Mouse (Mus musculus) bone marrow, adult 2 months (tissue): Measurements from ENCODE around the gene Rdh13. TPM values are rescaled to one million over a fixed set of nuclear protein-coding genes. Genes with fewer than 3 reads are reported as not detected.

Experiments
- H3K27ac ChIP-seq: fragments of 200-500 bp; 2 replicates; pipeline ENCODE4 v1.5.1; 2012; ENCODE audit warnings: low read depth, mild to moderate bottlenecking, control low read depth, inconsistent platforms, low read length; ENCODE audit not compliant: control insufficient read depth, poor library complexity, insufficient read depth
- H3K4me1 ChIP-seq: fragments of 200-500 bp; 2 replicates; pipeline ENCODE4 v1.6.1; 2011; ENCODE audit warnings: low read length; ENCODE audit not compliant: control insufficient read depth, insufficient read depth
- H3K4me3 ChIP-seq: fragments of 200-500 bp; replicated peaks from 2 replicates; pipeline ENCODE3; 2011; ENCODE audit warnings: mild to moderate bottlenecking, low read depth, low read length, control low read depth; ENCODE audit not compliant: control insufficient read depth
- CTCF ChIP-seq: fragments of 200-500 bp; IDR thresholded peaks from 2 replicates; pipeline ENCODE4 v1.5.1; 2011; ENCODE audit warnings: low read length, control low read depth; ENCODE audit not compliant: control insufficient read depth, insufficient read depth
- POLR2A ChIP-seq: fragments of 200-500 bp; IDR thresholded peaks from 2 replicates; pipeline ENCODE4 v1.6.1; 2011; ENCODE audit warnings: low read depth, mild to moderate bottlenecking, control low read depth, low read length, borderline replicate concordance; ENCODE audit not compliant: control insufficient read depth
- WGBS: fragments of 180-500 bp; shearing (Covaris S2); methylation state at CpG from one replicate; pipeline ENCODE4 v1.1.7; 2018; 5-methylcytosine and 5-hydroxymethylcytosine counted together
- polyA plus RNA-seq: library from polyadenylated mRNA; stranded (reverse); fragments of >200 nt; gene quantifications from 2 replicates; pipeline ENCODE4 v1.2.4, GENCODE M21; 2011; ENCODE audit warnings: low replicate concordance; ENCODE audit not compliant: missing spikeins, insufficient read depth, insufficient read length

Gene Rdh13
- 3.6 and 6.9 TPM in 2 replicates for polyA plus RNA-seq

- Histone ChIP-seq H3K4me1 (no peaks in the 10 kb centered on the region; the same call in 1 of the 2 replicates), H3K27ac (no peak within 1 kb of the TSS), H3K4me3 (peak within 1 kb of the TSS; percentile 90)
- TF ChIP-seq CTCF: no peak
- TF ChIP-seq POLR2A: no peak
- WGBS: 1% methylated on average over 35 of the region's 35 CpGs
These were observed at the start of gene Rdh13 for GRCm38 (mm10) chr7:4445216-4445791. Rdh13 (minus strand) TSS chr7:4445649.

GRCm38 (mm10) chr7:4493991-4494390 is 48.5 kb upstream of the Rdh13 start:
- 24% methylated on average over 1 of the region's 1 CpGs for WGBS
- H3K4me3 ChIP-seq: no peak overlapping the region
- no peak overlapping the region for H3K27ac ChIP-seq
- TF ChIP-seq POLR2A: no peak
- no peak for TF ChIP-seq CTCF
- peaks cover 4% of the 10 kb centered on the region; the same call in 1 of the 2 replicates for H3K4me1 ChIP-seq

GRCm38 (mm10) chr7:4492284-4493224 is 47.1 kb upstream of the Rdh13 start:
- no peak overlapping the region for H3K4me3 ChIP-seq
- H3K27ac ChIP-seq: peak overlapping the region; percentile 58
- TF ChIP-seq POLR2A (no peak), CTCF (no peak)
- H3K4me1 ChIP-seq: peaks cover 4% of the 10 kb centered on the region; the same call in 1 of the 2 replicates
- WGBS: 30% methylated on average over 13 of the region's 13 CpGs

GRCm38 (mm10) chr7:4491308-4491707 is 45.9 kb upstream of the Rdh13 start:
- Histone ChIP-seq H3K4me1 (peaks cover 4% of the 10 kb centered on the region; the same call in 1 of the 2 replicates), H3K4me3 (no peak overlapping the region), H3K27ac (no peak overlapping the region)
- 41% methylated on average over 6 of the region's 6 CpGs for WGBS
- TF ChIP-seq POLR2A: no peak
- no peak for TF ChIP-seq CTCF

GRCm38 (mm10) chr7:4482281-4482680 is 36.8 kb upstream of the Rdh13 start:
- Histone ChIP-seq H3K27ac (no peak overlapping the region), H3K4me3 (no peak overlapping the region), H3K4me1 (no peaks in the 10 kb centered on the region)
- 86% methylated on average over 12 of the region's 12 CpGs for WGBS
- no peak for TF ChIP-seq POLR2A
- TF ChIP-seq CTCF: no peak

- Histone ChIP-seq H3K4me3 (no peak overlapping the region), H3K27ac (no peak overlapping the region), H3K4me1 (no peaks in the 10 kb centered on the region)
- 43% methylated on average over 6 of the region's 6 CpGs for WGBS
- TF ChIP-seq CTCF (peak; percentile 65), POLR2A (no peak)
These were observed 34.2 kb upstream of the Rdh13 start for GRCm38 (mm10) chr7:4479674-4480073.

GRCm38 (mm10) chr7:4478796-4479291 is 33.4 kb upstream of the Rdh13 start:
- TF ChIP-seq CTCF (no peak), POLR2A (no peak)
- WGBS: 32% methylated on average over 16 of the region's 16 CpGs
- H3K4me1 ChIP-seq: no peaks in the 10 kb centered on the region
- H3K4me3 ChIP-seq: no peak overlapping the region
- H3K27ac ChIP-seq: no peak overlapping the region
